Mouse (Mus musculus) E14TG2a.4 (cell line): Measurements from ENCODE around the gene Gm28434.

ENCODE experiments used
- CTCF ChIP-seq: conservative IDR thresholded peaks from 2 replicates; pipeline ENCODE4 v1.5.1; 2014; ENCODE audit warnings: low read length
- NANOG ChIP-seq: IDR thresholded peaks from 2 replicates; pipeline ENCODE4 v1.6.1; 2014; ENCODE audit warnings: borderline replicate concordance, low read length, mixed read lengths
- POU5F1 ChIP-seq: IDR thresholded peaks from 2 replicates; pipeline ENCODE4 v1.6.1; 2014; ENCODE audit warnings: low read length, borderline replicate concordance

- TF ChIP-seq CTCF: no peak
- no peak for TF ChIP-seq POU5F1
- no peak for TF ChIP-seq NANOG
Observed at GRCm38 (mm10) chr5:87925372-87925771, 43.9 kb upstream of the Gm28434 start, which contains the start of gene Csn3.
